Mouse (Mus musculus) B cell, adult (primary cell): ENCODE results near the gene Tyw1. TPM values are rescaled to one million over a fixed set of nuclear protein-coding genes. Genes with fewer than 3 reads are reported as not detected.

Experiments used
- total RNA-seq: library from RNA; stranded (reverse); gene quantifications from 4 replicates; pipeline ENCODE4 v1.2.4, GENCODE M21; 2023; ENCODE audit not compliant: inconsistent age

Tyw1 gene
- total RNA-seq, result 27.6 to 30.3 TPM (median 28.5 TPM) in 4 replicates

GRCm38 (mm10) chr5:130255017-130255720, at the start of gene Tyw1, which contains the start of gene Sbds:
Gene Tyw1 (plus strand): TSS chr5:130255619.
Gene Sbds (minus strand): TSS chr5:130255530.

GRCm38 (mm10) chr5:130216781-130217180, 38.6 kb upstream of the Tyw1 start, which contains the start of gene Tmem248:
Gene Tmem248 (plus strand): TSS chr5:130217081.

GRCm38 (mm10) chr5:130369237-130369636, 113.8 kb downstream of the Tyw1 start, which contains the start of gene Caln1:
Gene Caln1 (plus strand): TSS chr5:130369455.

GRCm38 (mm10) chr5:130384222-130384912, 128.9 kb downstream of the Tyw1 start, which contains the start of gene A330070K13Rik:
Gene A330070K13Rik (minus strand): TSS chr5:130384631.

Other genes starting within 250 kb of the Tyw1 start
- gene Asl, start 226.4 kb upstream of the Tyw1 start, total RNA-seq, result 12.5 to 16.6 TPM (median 15.1 TPM) in 4 replicates
- gene Crcp, start 226.3 kb upstream of the Tyw1 start, total RNA-seq, result 19.9 to 27.9 TPM (median 25.3 TPM) in 4 replicates
- 35.5 to 43.0 TPM (median 39.8 TPM) in 4 replicates for gene Tpst1, start 182.3 kb upstream of the Tyw1 start, total RNA-seq
- 2.4 to 3.7 TPM (median 2.7 TPM) in 4 replicates for gene Kctd7, start 110.8 kb upstream of the Tyw1 start, total RNA-seq
- gene Rabgef1, start 83.8 kb upstream of the Tyw1 start, total RNA-seq, result 62.8 to 78.3 TPM (median 67.8 TPM) in 4 replicates
- gene Tmem248, start 38.5 kb upstream of the Tyw1 start, total RNA-seq, result 58.9 to 75.6 TPM (median 64.7 TPM) in 4 replicates
- gene Sbds, start 89 bp upstream of the Tyw1 start, total RNA-seq, result 98.6 to 108 TPM (median 104 TPM) in 4 replicates
- not detected in 4 replicates for gene Caln1, start 113.8 kb downstream of the Tyw1 start, total RNA-seq
- gene A330070K13Rik, start 129.0 kb downstream of the Tyw1 start, total RNA-seq, result not detected in 4 replicates